Mouse (Mus musculus) MEL (cell line): ENCODE results near the gene Gbp2b.

Experiments
- CHD2 ChIP-seq: IDR thresholded peaks from 2 replicates; pipeline ENCODE4 v1.6.1; 2011; ENCODE audit warnings: low read length, improper control_type of control experiment
- CTCF ChIP-seq, 3 experiments: IDR thresholded peaks in 2 of 3; conservative IDR thresholded peaks in 1 of 3; 2 replicates each; pipeline ENCODE4 v1.5.1; 2011 to 2012; ENCODE audit warnings: low read length in 3 of 3, low read depth in 2 of 3, mild to moderate bottlenecking in 2 of 3, improper control_type of control experiment in 1 of 3, inconsistent platforms in 1 of 3, mixed read lengths in 1 of 3, moderate library complexity in 1 of 3; ENCODE audit not compliant: control insufficient read depth in 1 of 3, insufficient read depth in 1 of 3, poor library complexity in 1 of 3, severe bottlenecking in 1 of 3
- MAFK ChIP-seq: IDR thresholded peaks from 2 replicates; pipeline ENCODE4 v1.6.1; 2011; ENCODE audit warnings: low read depth, mild to moderate bottlenecking, low read length, improper control_type of control experiment, borderline replicate concordance
- MAX ChIP-seq: IDR thresholded peaks from 2 replicates; pipeline ENCODE4 v1.6.1; 2011; ENCODE audit warnings: low read length, improper control_type of control experiment
- MYC ChIP-seq: IDR thresholded peaks from 2 replicates; pipeline ENCODE4 v1.6.1; 2011; ENCODE audit warnings: low read depth, mild to moderate bottlenecking, low read length, improper control_type of control experiment, moderate library complexity
- USF2 ChIP-seq, 2 experiments: IDR thresholded peaks; 2 replicates each; pipeline ENCODE4 v1.6.1; 2011 to 2012; ENCODE audit warnings: improper control_type of control experiment in 2 of 2, low read length in 2 of 2, borderline replicate concordance in 1 of 2, inconsistent platforms in 1 of 2, low read depth in 1 of 2, mild to moderate bottlenecking in 1 of 2; ENCODE audit not compliant: insufficient read depth in 1 of 2

- TF ChIP-seq MYC (no peak), CTCF (IDR thresholded peaks at IDR 0.05 in 2 of 3, conservative IDR thresholded peaks at IDR 0.05 in 1 of 3; ENCODE audit: control insufficient read depth in 1 of 3, insufficient read depth in 1 of 3, low read depth in 2 of 3, low read length in 3 of 3, poor library complexity in 1 of 3, severe bottlenecking in 1 of 3) (no peak), MAX (no peak), MAFK (no peak), USF2 (IDR thresholded peaks at IDR 0.05; ENCODE audit: borderline replicate concordance in 1 of 2, insufficient read depth in 1 of 2, low read depth in 1 of 2, low read length in 2 of 2) (no peak), CHD2 (no peak)
These were observed 44.5 kb upstream of the Gbp2b start for GRCm38 (mm10) chr3:142550052-142550676.
